Mouse (Mus musculus) CH12.LX (cell line): ENCODE data around the gene Med7. TPM values are rescaled to one million over a fixed set of nuclear protein-coding genes. Genes with fewer than 3 reads are reported as not detected.

Source experiments
- DNase-seq: peaks from one replicate; pipeline ENCODE4 v3.0.0-alpha.2; 2013; ENCODE audit errors: extremely low read depth
- H3K27ac ChIP-seq: 2 replicates; pipeline ENCODE4 v1.5.1; 2012; ENCODE audit warnings: low read depth, mild to moderate bottlenecking, control low read depth, moderate library complexity; ENCODE audit not compliant: insufficient read depth
- H3K27me3 ChIP-seq: replicated peaks from 2 replicates; pipeline ENCODE3; 2012; ENCODE audit warnings: inconsistent platforms
- H3K36me3 ChIP-seq, 2 experiments: replicated peaks in 1 of 2; 2 replicates each; pipeline versions ENCODE3 to v1.6.1; 2012; ENCODE audit warnings: inconsistent platforms in 1 of 2, low read length in 1 of 2, mild to moderate bottlenecking in 1 of 2, mixed read lengths in 1 of 2, moderate library complexity in 1 of 2; ENCODE audit not compliant: control insufficient read depth in 1 of 2, insufficient read depth in 1 of 2
- H3K4me1 ChIP-seq, 2 experiments: 2 replicates each; pipeline ENCODE4 v1.6.1; 2012; ENCODE audit warnings: inconsistent platforms in 1 of 2, moderate library complexity in 1 of 2; ENCODE audit not compliant: insufficient read depth in 2 of 2, control insufficient read depth in 1 of 2
- H3K4me2 ChIP-seq: 2 replicates; pipeline ENCODE4 v1.6.1; 2012; ENCODE audit warnings: low read depth, mild to moderate bottlenecking, control low read depth; ENCODE audit not compliant: poor library complexity, insufficient read depth, severe bottlenecking
- H3K4me3 ChIP-seq, 3 experiments: fragments of 150-350 bp in 1 of 3; sonication (generic) in 1 of 3; replicated peaks in 1 of 3; 2 replicates each; pipeline versions ENCODE3 to v1.5.1; 2011 to 2012; ENCODE audit warnings: low read depth in 2 of 3, low read length in 2 of 3, mild to moderate bottlenecking in 2 of 3, moderate library complexity in 2 of 3, control low read depth in 1 of 3, improper control_type of control experiment in 1 of 3, inconsistent platforms in 1 of 3, mixed read lengths in 1 of 3; ENCODE audit not compliant: poor library complexity in 1 of 3
- H3K79me2 ChIP-seq: replicated peaks from 2 replicates; pipeline ENCODE4 v1.6.1; 2012; ENCODE audit warnings: mild to moderate bottlenecking, moderate library complexity; ENCODE audit not compliant: control insufficient read depth, poor library complexity, insufficient read depth, severe bottlenecking; ENCODE audit errors: extremely low read depth
- H3K9ac ChIP-seq: 2 replicates; pipeline ENCODE4 v1.6.1; 2012; ENCODE audit warnings: low read depth, mild to moderate bottlenecking, control low read depth, moderate library complexity; ENCODE audit not compliant: insufficient read depth
- H3K9me3 ChIP-seq: replicated peaks from 2 replicates; pipeline ENCODE3; 2012; ENCODE audit warnings: low read length, inconsistent platforms, mixed read lengths
- BHLHE40 ChIP-seq: IDR thresholded peaks from 2 replicates; pipeline ENCODE4 v1.6.1; 2011; ENCODE audit warnings: mild to moderate bottlenecking, low read depth, low read length, improper control_type of control experiment
- CHD2 ChIP-seq: IDR thresholded peaks from 2 replicates; pipeline ENCODE4 v1.6.1; 2011; ENCODE audit warnings: low read length, improper control_type of control experiment
- CTCF ChIP-seq, 2 experiments: IDR thresholded peaks in 1 of 2; conservative IDR thresholded peaks in 1 of 2; 2 replicates each; pipeline ENCODE4 v1.5.1; 2011 to 2012; ENCODE audit warnings: low read depth in 2 of 2, low read length in 2 of 2, improper control_type of control experiment in 1 of 2, inconsistent platforms in 1 of 2, mild to moderate bottlenecking in 1 of 2, moderate library complexity in 1 of 2
- E2F4 ChIP-seq: IDR thresholded peaks from 2 replicates; pipeline ENCODE4 v1.6.1; 2011; ENCODE audit warnings: low read depth, low read length, improper control_type of control experiment; ENCODE audit not compliant: insufficient replicate concordance
- ETS1 ChIP-seq: conservative IDR thresholded peaks from 2 replicates; pipeline ENCODE4 v1.6.1; 2012; ENCODE audit warnings: low read depth, mild to moderate bottlenecking, inconsistent platforms, low read length, improper control_type of control experiment, moderate library complexity
- IRF4 ChIP-seq: IDR thresholded peaks from 2 replicates; pipeline ENCODE4 v1.6.1; 2014; ENCODE audit warnings: low read depth, mild to moderate bottlenecking, inconsistent platforms, low read length, improper control_type of control experiment
- JUN ChIP-seq: IDR thresholded peaks from 2 replicates; pipeline ENCODE4 v1.6.1; 2011; ENCODE audit warnings: low read depth, mild to moderate bottlenecking, low read length, improper control_type of control experiment, moderate library complexity; ENCODE audit not compliant: insufficient read depth
- KAT2A ChIP-seq: IDR thresholded peaks from 2 replicates; pipeline ENCODE4 v1.6.1; 2012; ENCODE audit warnings: low read length, improper control_type of control experiment, inconsistent platforms; ENCODE audit not compliant: insufficient replicate concordance
- MAX ChIP-seq: IDR thresholded peaks from 2 replicates; pipeline ENCODE4 v1.6.1; 2011; ENCODE audit warnings: low read length, improper control_type of control experiment
- MAZ ChIP-seq: IDR thresholded peaks from 2 replicates; pipeline ENCODE4 v1.6.1; 2012; ENCODE audit warnings: low read depth, mild to moderate bottlenecking, inconsistent platforms, low read length, improper control_type of control experiment, moderate library complexity
- MXI1 ChIP-seq: IDR thresholded peaks from 2 replicates; pipeline ENCODE4 v1.6.1; 2011; ENCODE audit warnings: mild to moderate bottlenecking, low read depth, low read length, improper control_type of control experiment
- NELFE ChIP-seq: IDR thresholded peaks from 2 replicates; pipeline ENCODE4 v1.6.1; 2011; ENCODE audit warnings: low read depth, low read length, improper control_type of control experiment
- NRF1 ChIP-seq: IDR thresholded peaks from 2 replicates; pipeline ENCODE4 v1.6.1; 2014; ENCODE audit warnings: low read depth, mild to moderate bottlenecking, inconsistent platforms, low read length, improper control_type of control experiment, moderate library complexity
- PAX5 ChIP-seq: IDR thresholded peaks from 2 replicates; pipeline ENCODE4 v1.6.1; 2012; ENCODE audit warnings: low read length, inconsistent platforms, mixed read lengths
- SIN3A ChIP-seq: IDR thresholded peaks from 2 replicates; pipeline ENCODE4 v1.6.1; 2012; ENCODE audit warnings: low read length, improper control_type of control experiment, inconsistent platforms
- SMC3 ChIP-seq: IDR thresholded peaks from 2 replicates; pipeline ENCODE4 v1.6.1; 2011; ENCODE audit warnings: low read depth, low read length, improper control_type of control experiment
- TCF12 ChIP-seq: IDR thresholded peaks from 2 replicates; pipeline ENCODE4 v1.6.1; 2014; ENCODE audit warnings: low read depth, mild to moderate bottlenecking, inconsistent platforms, low read length, improper control_type of control experiment
- UBTF ChIP-seq: IDR thresholded peaks from 2 replicates; pipeline ENCODE4 v1.6.1; 2012; ENCODE audit warnings: low read depth, mild to moderate bottlenecking, inconsistent platforms, low read length, improper control_type of control experiment, moderate library complexity
- USF2 ChIP-seq: conservative IDR thresholded peaks from 2 replicates; pipeline ENCODE4 v1.6.1; 2011; ENCODE audit warnings: low read depth, low read length, improper control_type of control experiment
- ZC3H11A ChIP-seq: IDR thresholded peaks from 2 replicates; pipeline ENCODE4 v1.6.1; 2012; ENCODE audit warnings: low read depth, mild to moderate bottlenecking, inconsistent platforms, low read length, improper control_type of control experiment
- ZKSCAN1 ChIP-seq: IDR thresholded peaks from 2 replicates; pipeline ENCODE4 v1.6.1; 2012; ENCODE audit warnings: low read depth, inconsistent platforms, low read length, improper control_type of control experiment, borderline replicate concordance
- ZMIZ1 ChIP-seq: IDR thresholded peaks from 2 replicates; pipeline ENCODE4 v1.6.1; 2012; ENCODE audit warnings: low read depth, mild to moderate bottlenecking, inconsistent platforms, low read length, improper control_type of control experiment
- ZNF384 ChIP-seq: IDR thresholded peaks from 2 replicates; pipeline ENCODE4 v1.6.1; 2012; ENCODE audit warnings: low read depth, low read length, improper control_type of control experiment, inconsistent platforms
- dilution Hi-C: fragments of 300-500 bp; cut with MboI; formaldehyde crosslinking; loops from 2 replicates; pipeline ENCODE4 v1.14.3; 2020; ENCODE audit warnings: low sequenced_read_pairs; ENCODE audit not compliant: extremely low pct_unique_long_range_greater_than_20kb, extremely low pct_ligation_motif_present
- in situ Hi-C: fragments of 300-500 bp; cut with MboI; formaldehyde crosslinking; loops from 3 replicates; pipeline ENCODE4 v1.14.3; 2019; ENCODE audit warnings: low sequenced_read_pairs, low pct_ligation_motif_present, low pct_unique_long_range_greater_than_20kb, mixed read lengths
- polyA plus RNA-seq: library from polyadenylated mRNA; unstranded; fragments of >175 nt; gene quantifications from 2 replicates; pipeline ENCODE4 v1.2.1, GENCODE M21; 2012; ENCODE audit warnings: low read depth; ENCODE audit not compliant: insufficient read length
- total RNA-seq, 2 experiments: library from RNA; depleted of rRNA; stranded (reverse); fragments of 300-350 nt in 1 of 2; fragments of >200 nt in 1 of 2; gene quantifications; 2 replicates each; pipeline ENCODE4 v1.2.3; 2012 to 2014

Gene Med7
- total and polyA plus RNA-seq, 3 experiments: 32.7 to 104 (median 59.9) TPM

GRCm38 (mm10) chr11:46398933-46399383 is 37.8 kb upstream of the Med7 start (continued):
- TF ChIP-seq CHD2: peak; percentile 95
- no peak for TF ChIP-seq UBTF
- 0 out of 2 replicates have a peak, but pooled peaks have one; percentile 57 for TF ChIP-seq NELFE
- peak; percentile 99 for TF ChIP-seq SIN3A
- peak; percentile 99 for TF ChIP-seq MAZ
- no peak for TF ChIP-seq PAX5
- TF ChIP-seq MAX: peak; percentile 95
- TF ChIP-seq CTCF (conservative IDR thresholded peaks at IDR 0.05 in 1 of 2, IDR thresholded peaks at IDR 0.05 in 1 of 2; ENCODE audit: low read depth in 2 of 2, low read length in 2 of 2): peak in 1 of 2 experiments; percentile 20; a peak in 2 of 4 replicates
- TF ChIP-seq ZNF384: peak; percentile 75
- TF ChIP-seq KAT2A: peak; percentile 89
- TF ChIP-seq NRF1: peak; percentile 74
- TF ChIP-seq JUN: peak; percentile 71
- no peak for TF ChIP-seq ZC3H11A
- peak; percentile 53; the same call in 1 of the 2 replicates for TF ChIP-seq ZKSCAN1
- peak; percentile 99 for TF ChIP-seq ETS1
- peak; percentile 100 for TF ChIP-seq TCF12
- peak; percentile 75 for TF ChIP-seq SMC3
- peak; percentile 80; the same call in 1 of the 2 replicates for TF ChIP-seq E2F4
- peak; percentile 98 for TF ChIP-seq BHLHE40
- peak; percentile 98 for TF ChIP-seq IRF4

GRCm38 (mm10) chr11:46401555-46401954 is 35.2 kb upstream of the Med7 start:
- Histone ChIP-seq H3K4me1 (peaks cover 28 to 52% of the 10 kb centered on the region in 2 experiments), H3K9me3 (no peaks in the 10 kb centered on the region), H3K9ac (no peak overlapping the region), H3K27me3 (peaks cover 1% of the 10 kb centered on the region), H3K79me2 (no peaks in the 10 kb centered on the region), H3K4me2 (no peak overlapping the region), H3K36me3 (no peaks in the 10 kb centered on the region), H3K27ac (no peak overlapping the region), H3K4me3 (no peak overlapping the region)
- no peak for DNase-seq
- in situ Hi-C loops (no loop called here), dilution Hi-C loops (no loop called here)
- no peak for TF ChIP-seq JUN
- TF ChIP-seq ZMIZ1: no peak
- TF ChIP-seq USF2: no peak
- no peak for TF ChIP-seq MXI1
